Mouse (Mus musculus) kidney, postnatal 0 days (tissue): ENCODE results near the gene Gm29735. TPM values are rescaled to one million over a fixed set of nuclear protein-coding genes. Genes with fewer than 3 reads are reported as not detected.
A peak's percentile ranks its signal among the peaks of the same experiment; 100 is the strongest.
"Not testable (repeated sequence)": the region's sequence is repeated elsewhere in the genome, so short reads cannot be mapped to it uniquely, and the experiment has no call there.

Experiments
- ATAC-seq: fragments of 200-750 bp; cut with Nextera tagmentation; replicated peaks from 2 replicates; pipeline ENCODE4 v1.8.0; 2017; ENCODE audit warnings: low read depth, moderate number of reproducible peaks, moderate TSS enrichment, moderate library complexity; ENCODE audit not compliant: low FRiP score
- DNase-seq: peaks from one replicate; pipeline ENCODE4 v3.0.0-alpha.2; 2016; ENCODE audit warnings: low spot score
- H3K27ac ChIP-seq: fragments of 300-500 bp; sonication (generic); 2 replicates; pipeline ENCODE4 v1.5.1; 2014; ENCODE audit warnings: mild to moderate bottlenecking
- H3K27me3 ChIP-seq: fragments of 300-500 bp; sonication (generic); 2 replicates; pipeline ENCODE4 v1.6.1; 2014; ENCODE audit warnings: low read length, mixed read lengths; ENCODE audit not compliant: insufficient read depth
- H3K36me3 ChIP-seq: fragments of 300-500 bp; sonication (generic); 2 replicates; pipeline ENCODE4 v1.6.1; 2014; ENCODE audit warnings: low read length, mixed read lengths; ENCODE audit not compliant: insufficient read depth
- H3K4me1 ChIP-seq: fragments of 300-500 bp; sonication (generic); replicated peaks from 2 replicates; pipeline ENCODE4 v1.6.1; 2014; ENCODE audit warnings: antibody characterized with exemption, low read length, mixed read lengths; ENCODE audit not compliant: insufficient read depth
- H3K4me2 ChIP-seq: fragments of 300-500 bp; sonication (generic); 2 replicates; pipeline ENCODE4 v1.6.1; 2014; ENCODE audit warnings: mild to moderate bottlenecking, low read length, moderate library complexity, mixed read lengths
- H3K4me3 ChIP-seq: fragments of 300-500 bp; sonication (generic); replicated peaks from 2 replicates; pipeline ENCODE4 v1.5.1; 2014; ENCODE audit warnings: low read depth, low read length
- H3K9ac ChIP-seq: fragments of 300-500 bp; sonication (generic); 2 replicates; pipeline ENCODE4 v1.6.1; 2014; ENCODE audit warnings: low read depth, low read length
- H3K9me3 ChIP-seq: fragments of 300-500 bp; sonication (generic); replicated peaks from 2 replicates; pipeline ENCODE4 v1.6.1; 2016; ENCODE audit warnings: low read length, inconsistent platforms, mixed read lengths
- CTCF ChIP-seq: IDR thresholded peaks from 2 replicates; pipeline ENCODE4 v1.5.1; 2016; ENCODE audit warnings: antibody characterized with exemption, low read depth, mild to moderate bottlenecking, moderate library complexity
- WGBS: fragments of 180-500 bp; shearing (Covaris S2); extraction: QIAGEN DNeasy Blood & Tissue Kit; methylation state at CpG from one replicate; pipeline ENCODE4 v1.1.7; 2014; 5-methylcytosine and 5-hydroxymethylcytosine counted together
- polyA plus RNA-seq: library from polyadenylated mRNA; unstranded; fragments of >200 nt; fragmentation: Nextera tagmentation; extraction: Ambion mirVana; gene quantifications from 2 replicates; pipeline ENCODE4 v1.2.1, GENCODE M21; 2015

Gm29735 gene
- polyA plus RNA-seq, 1 experiment from 2014 or later = not detected

- H3K27me3 ChIP-seq = no peaks in the 10 kb centered on the region
- no peak for ATAC-seq
- H3K36me3 ChIP-seq = no peaks in the 10 kb centered on the region
- no peak overlapping the region for H3K9ac ChIP-seq
- H3K9me3 ChIP-seq = no peaks in the 10 kb centered on the region
- 56% methylated on average over 4 of the region's 4 CpGs for WGBS
- no peaks in the 10 kb centered on the region for H3K4me1 ChIP-seq
- no peak overlapping the region for H3K4me3 ChIP-seq
- TF ChIP-seq CTCF = peak; percentile 62
- peak; percentile 22 for DNase-seq
- no peak overlapping the region for H3K4me2 ChIP-seq
- no peak overlapping the region for H3K27ac ChIP-seq
Measured at GRCm38 (mm10) chr7:142134206-142134995, 22.5 kb downstream of the Gm29735 start.

GRCm38 (mm10) chr7:142128843-142129242 is 28.1 kb downstream of the Gm29735 start:
- H3K4me3 ChIP-seq = no peak overlapping the region
- no peak overlapping the region for H3K27ac ChIP-seq
- H3K4me2 ChIP-seq = no peak overlapping the region
- DNase-seq = peak; percentile 11
- TF ChIP-seq CTCF = peak; percentile 37; the same call in 1 of the 2 replicates
- no peaks in the 10 kb centered on the region for H3K9me3 ChIP-seq
- no peaks in the 10 kb centered on the region for H3K36me3 ChIP-seq
- H3K9ac ChIP-seq = no peak overlapping the region
- 62% methylated on average over 4 of the region's 4 CpGs for WGBS
- no peaks in the 10 kb centered on the region for H3K4me1 ChIP-seq
- H3K27me3 ChIP-seq = no peaks in the 10 kb centered on the region
- ATAC-seq = no peak

GRCm38 (mm10) chr7:142120629-142121028 is 36.3 kb downstream of the Gm29735 start, which contains the start of gene Gm45618:
Gene Gm45618 (minus strand): TSS chr7:142120729.
- H3K4me3 ChIP-seq, ATAC-seq, H3K9ac ChIP-seq, H3K9me3 ChIP-seq, H3K27ac ChIP-seq, DNase-seq, H3K4me2 ChIP-seq, H3K36me3 ChIP-seq, H3K27me3 ChIP-seq, H3K4me1 ChIP-seq: not testable (repeated sequence)
- 80% methylated on average over 1 of the region's 1 CpGs for WGBS

GRCm38 (mm10) chr7:142119632-142120031 is 37.3 kb downstream of the Gm29735 start:
- H3K9ac ChIP-seq = no peak overlapping the region
- DNase-seq (no peak), ATAC-seq (no peak)
- no peak overlapping the region for H3K4me2 ChIP-seq
- H3K27ac ChIP-seq = no peak overlapping the region
- no peaks in the 10 kb centered on the region for H3K9me3 ChIP-seq
- no peaks in the 10 kb centered on the region for H3K4me1 ChIP-seq
- H3K27me3 ChIP-seq = no peaks in the 10 kb centered on the region
- no peaks in the 10 kb centered on the region for H3K36me3 ChIP-seq
- WGBS = 16% methylated on average over 5 of the region's 5 CpGs
- no peak overlapping the region for H3K4me3 ChIP-seq
- peak; percentile 55 for TF ChIP-seq CTCF

Other genes starting within 250 kb of the Gm29735 start
- gene Tollip, start 238.6 kb downstream of the Gm29735 start, polyA plus RNA-seq = 35.0 and 38.3 TPM in 2 replicates
- gene Brsk2, start 207.4 kb downstream of the Gm29735 start, polyA plus RNA-seq = 0.29 and 0.31 TPM in 2 replicates
- gene Mob2, start 96.0 kb downstream of the Gm29735 start, polyA plus RNA-seq = 62.8 and 64.3 TPM in 2 replicates
- 2.3 and 2.5 TPM in 2 replicates for gene Dusp8, start 61.3 kb downstream of the Gm29735 start, polyA plus RNA-seq
- not detected in 2 replicates for gene Gm45618, start 36.4 kb downstream of the Gm29735 start, polyA plus RNA-seq
- not detected in 2 replicates for gene Gm39115, start 21.1 kb downstream of the Gm29735 start, polyA plus RNA-seq
- not detected in 2 replicates for gene Gm45337, start 12.5 kb downstream of the Gm29735 start, polyA plus RNA-seq
- not detected in 2 replicates for gene Gm4553, start 8.6 kb upstream of the Gm29735 start, polyA plus RNA-seq
- not detected in 2 replicates for gene Krtap5-2, start 18.9 kb upstream of the Gm29735 start, polyA plus RNA-seq
- gene Gm10153, start 33.3 kb upstream of the Gm29735 start, polyA plus RNA-seq = not detected in 2 replicates
- not detected in 2 replicates for gene Krtap5-3, start 44.3 kb upstream of the Gm29735 start, polyA plus RNA-seq
- not detected in 2 replicates for gene Gm7579, start 54.7 kb upstream of the Gm29735 start, polyA plus RNA-seq
- not detected in 2 replicates for gene Krtap5-5, start 72.9 kb upstream of the Gm29735 start, polyA plus RNA-seq
- gene Gm40460, start 84.0 kb upstream of the Gm29735 start, polyA plus RNA-seq = not detected in 2 replicates
- gene Gm2431, start 101.2 kb upstream of the Gm29735 start, polyA plus RNA-seq = not detected in 2 replicates
- gene Gm4559, start 117.2 kb upstream of the Gm29735 start, polyA plus RNA-seq = not detected in 2 replicates
- not detected in 2 replicates for gene Krtap5-1, start 140.0 kb upstream of the Gm29735 start, polyA plus RNA-seq
- not detected in 2 replicates for gene Krtap5-4, start 146.4 kb upstream of the Gm29735 start, polyA plus RNA-seq
- gene Ifitm10, start 216.6 kb upstream of the Gm29735 start, polyA plus RNA-seq = 3.6 and 3.9 TPM in 2 replicates
- gene Gm49369, start 225.6 kb upstream of the Gm29735 start, polyA plus RNA-seq = not detected in 2 replicates
- 575 and 586 TPM in 2 replicates for gene Ctsd, start 230.9 kb upstream of the Gm29735 start, polyA plus RNA-seq